Mouse (Mus musculus) cerebellum, postnatal 36 days (tissue): ENCODE results near the gene Ppp6r3.
"Not testable (repeated sequence)": the region's sequence is repeated elsewhere in the genome, so short reads cannot be mapped to it uniquely, and the experiment has no call there.

Source experiments
- DNase-seq, 2 experiments: peaks; one replicate each; pipeline ENCODE4 v3.0.0; 2021 to 2022; ENCODE audit warnings: mixed read lengths in 2 of 2

Gene Ppp6r3

GRCm38 (mm10) chr19:3575632-3576384 lies at the start of gene Ppp6r3:
Ppp6r3 (minus strand) TSS chr19:3575749.
- DNase-seq, result peak; percentile 97

- no peak for DNase-seq
These were observed 49.6 kb upstream of the Ppp6r3 start for GRCm38 (mm10) chr19:3625111-3625510.

GRCm38 (mm10) chr19:3623824-3624223 lies 48.3 kb upstream of the Ppp6r3 start:
- peak; percentile 39 to 40 for DNase-seq

- no peak for DNase-seq
These were observed 47.7 kb upstream of the Ppp6r3 start for GRCm38 (mm10) chr19:3623294-3623693.

GRCm38 (mm10) chr19:3620871-3621270 lies 45.3 kb upstream of the Ppp6r3 start:
- no peak for DNase-seq

- no peak for DNase-seq
These were observed 43.8 kb upstream of the Ppp6r3 start for GRCm38 (mm10) chr19:3619359-3619758.

- DNase-seq, result no peak
These were observed 38.4 kb upstream of the Ppp6r3 start for GRCm38 (mm10) chr19:3613991-3614390.

GRCm38 (mm10) chr19:3612534-3613273 lies 37.2 kb upstream of the Ppp6r3 start:
- DNase-seq, result no peak

GRCm38 (mm10) chr19:3611730-3612129 lies 36.2 kb upstream of the Ppp6r3 start:
- no peak for DNase-seq

GRCm38 (mm10) chr19:3610886-3611285 lies 35.3 kb upstream of the Ppp6r3 start:
- DNase-seq, result peak; percentile 55 to 61

- no peak for DNase-seq
These were observed 34.3 kb upstream of the Ppp6r3 start for GRCm38 (mm10) chr19:3609826-3610225.

GRCm38 (mm10) chr19:3594316-3594715 lies 18.8 kb upstream of the Ppp6r3 start:
- no peak for DNase-seq

GRCm38 (mm10) chr19:3593379-3594055 lies 18.0 kb upstream of the Ppp6r3 start:
- no peak for DNase-seq

- no peak for DNase-seq
These were observed 14.4 kb upstream of the Ppp6r3 start for GRCm38 (mm10) chr19:3589968-3590367.

- DNase-seq, result no peak
These were observed 14.0 kb upstream of the Ppp6r3 start for GRCm38 (mm10) chr19:3589547-3589946.

GRCm38 (mm10) chr19:3587729-3588128 lies 12.2 kb upstream of the Ppp6r3 start:
- DNase-seq, result not testable (repeated sequence)

- DNase-seq, result peak; percentile 40
These were observed 11.0 kb upstream of the Ppp6r3 start for GRCm38 (mm10) chr19:3586540-3586939.

- DNase-seq, result no peak
These were observed 10.5 kb upstream of the Ppp6r3 start for GRCm38 (mm10) chr19:3586026-3586425.

GRCm38 (mm10) chr19:3581326-3581725 lies 5.8 kb upstream of the Ppp6r3 start:
- peak; percentile 75 to 81 for DNase-seq

- DNase-seq, result no peak
These were observed 2.4 kb upstream of the Ppp6r3 start for GRCm38 (mm10) chr19:3577911-3578290.

- DNase-seq, result no peak
These were observed 1.8 kb upstream of the Ppp6r3 start for GRCm38 (mm10) chr19:3577265-3577910.

GRCm38 (mm10) chr19:3576451-3577264 lies 1.1 kb upstream of the Ppp6r3 start:
- peak in 1 of 2 experiments; percentile 17 for DNase-seq
